Mouse (Mus musculus) lung, postnatal 14 days (tissue): ENCODE measurements around the gene Upf3a.
"Not testable (repeated sequence)": the region's sequence is repeated elsewhere in the genome, so short reads cannot be mapped to it uniquely, and the experiment has no call there.

Experiments used
- DNase-seq: peaks from one replicate; pipeline ENCODE4 v3.0.0; 2021

The Upf3a gene

DNA sequence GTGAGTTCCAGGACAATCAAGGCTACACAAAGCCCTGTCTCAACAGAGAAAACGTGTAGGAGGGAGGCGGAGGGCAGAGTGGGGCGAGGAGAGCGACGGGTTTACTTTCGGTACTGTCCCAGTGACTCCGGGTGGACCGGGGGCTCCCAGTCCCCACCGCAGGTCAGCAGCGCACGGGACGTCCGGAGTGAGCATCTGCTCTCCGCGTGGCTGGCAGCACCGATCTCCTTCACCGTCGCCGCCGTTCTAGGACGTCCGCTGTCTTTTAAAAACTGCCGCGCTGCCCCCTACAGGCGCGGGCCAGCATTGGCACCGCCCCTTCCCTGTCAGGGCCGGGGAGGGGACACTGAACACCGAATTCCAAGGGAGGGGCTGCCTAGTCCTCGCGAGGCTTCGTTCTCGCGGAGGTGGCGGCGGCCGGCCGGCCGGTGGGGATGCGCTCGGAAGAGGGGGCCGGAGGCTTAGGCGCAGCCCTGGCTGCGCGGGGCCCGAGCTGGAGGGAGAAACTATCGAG is at the start of gene Upf3a:
TSS of gene Upf3a (plus strand) at position 366 of the 514 bp plus-strand sequence.
- peak; percentile 91 for DNase-seq

DNA sequence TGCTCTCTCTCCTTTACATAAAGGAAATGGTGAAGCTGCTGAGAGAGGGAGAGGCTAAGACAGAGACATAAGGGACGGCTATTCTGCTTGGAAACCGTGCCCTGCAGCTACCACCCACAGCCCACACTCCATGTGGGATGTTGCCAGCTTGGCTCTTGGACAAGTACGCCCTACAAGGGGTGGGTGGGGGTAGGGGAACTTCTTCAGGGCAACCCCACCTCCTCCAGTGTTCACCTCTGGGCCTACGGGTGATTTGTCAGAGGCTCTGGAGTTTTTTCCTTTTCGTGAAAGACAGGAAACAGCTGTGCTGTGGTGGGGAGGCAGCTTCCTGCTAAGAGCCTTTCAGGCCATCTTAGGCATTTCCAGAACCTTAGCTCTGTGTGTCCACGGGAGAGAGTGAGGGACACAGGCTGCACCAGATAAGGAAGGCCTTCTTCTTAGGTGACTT is 45.1 kb upstream of the Upf3a start:
- peak; percentile 58 for DNase-seq

GRCm38 (mm10) chr8:13740817-13741613 is 44.4 kb upstream of the Upf3a start:
- DNase-seq, result no peak

DNA sequence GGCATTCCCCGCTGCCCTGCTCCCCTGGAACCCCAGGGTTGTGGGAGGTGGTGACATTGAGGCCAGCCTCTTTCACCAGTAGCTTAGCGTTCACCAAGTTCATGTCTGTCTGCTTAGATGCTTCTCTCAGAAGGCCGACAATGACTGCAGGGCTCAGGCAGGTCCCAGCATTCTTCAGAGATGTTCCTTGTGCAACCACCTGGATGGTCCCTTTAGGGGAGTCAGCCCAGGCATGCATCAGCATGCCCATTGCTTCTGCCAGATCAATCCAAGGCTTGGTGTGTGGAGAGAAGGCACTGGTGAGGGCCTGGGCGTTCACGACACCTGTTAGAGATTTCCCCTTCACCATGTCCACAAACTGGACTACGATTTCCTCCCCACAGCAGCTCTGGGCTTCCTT is 39.2 kb upstream of the Upf3a start:
- DNase-seq, result not testable (repeated sequence)

GRCm38 (mm10) chr8:13747626-13748025 is 37.8 kb upstream of the Upf3a start:
- no peak for DNase-seq

DNA sequence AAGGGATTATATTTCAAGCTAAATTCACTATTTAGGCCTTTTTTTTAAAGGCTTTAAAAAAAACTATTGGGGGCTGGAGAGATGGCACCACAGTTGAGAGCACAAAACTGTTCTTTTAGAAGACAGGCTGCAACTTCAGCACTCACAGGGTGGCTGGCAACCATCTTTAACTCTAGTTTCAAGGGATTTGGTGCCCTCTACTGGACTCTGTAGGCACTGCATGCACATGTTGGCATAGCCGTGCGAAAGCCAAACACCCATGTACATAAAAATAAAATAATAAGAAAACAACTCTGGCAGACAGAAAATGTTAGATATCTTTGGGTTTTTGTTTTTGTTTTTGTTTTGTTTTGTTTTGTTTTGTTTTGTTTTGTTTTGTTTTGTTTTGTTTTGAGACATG is 31.7 kb upstream of the Upf3a start:
- peak; percentile 87 for DNase-seq

DNA sequence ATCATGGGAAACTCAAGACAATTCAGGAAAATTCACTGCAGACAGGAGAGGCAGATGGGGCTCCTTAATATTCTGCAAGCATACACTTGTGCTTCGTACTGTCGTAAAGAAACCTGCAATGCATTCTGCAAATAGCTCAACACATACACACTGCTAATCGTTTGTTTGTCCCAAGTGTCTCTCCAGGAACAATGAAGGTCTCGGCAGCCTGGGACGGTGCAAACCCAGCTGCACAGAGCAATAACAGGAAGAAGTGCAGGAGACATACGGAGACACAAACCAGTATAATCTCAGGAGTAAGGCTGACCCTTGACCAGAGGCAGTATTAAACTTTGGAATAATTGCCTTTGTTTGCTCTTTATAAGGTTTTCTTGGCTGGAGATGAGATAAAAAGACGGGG is 28.9 kb upstream of the Upf3a start:
- DNase-seq, result no peak

- peak; percentile 93 for DNase-seq
These were observed 28.2 kb upstream of the Upf3a start, which contains the start of gene Cdc16 for GRCm38 (mm10) chr8:13756982-13757804. TSS of gene Cdc16 (plus strand) at chr8:13757676.

- peak; percentile 63 for DNase-seq
These were observed 27.3 kb upstream of the Upf3a start for GRCm38 (mm10) chr8:13757805-13758727.

GRCm38 (mm10) chr8:13769206-13769605 is 16.2 kb upstream of the Upf3a start:
- DNase-seq, result no peak

GRCm38 (mm10) chr8:13780536-13780935 is 4.9 kb upstream of the Upf3a start:
- DNase-seq, result no peak

GRCm38 (mm10) chr8:13785764-13786299 is 417 bp downstream of the Upf3a start:
- DNase-seq, result peak; percentile 99

DNA sequence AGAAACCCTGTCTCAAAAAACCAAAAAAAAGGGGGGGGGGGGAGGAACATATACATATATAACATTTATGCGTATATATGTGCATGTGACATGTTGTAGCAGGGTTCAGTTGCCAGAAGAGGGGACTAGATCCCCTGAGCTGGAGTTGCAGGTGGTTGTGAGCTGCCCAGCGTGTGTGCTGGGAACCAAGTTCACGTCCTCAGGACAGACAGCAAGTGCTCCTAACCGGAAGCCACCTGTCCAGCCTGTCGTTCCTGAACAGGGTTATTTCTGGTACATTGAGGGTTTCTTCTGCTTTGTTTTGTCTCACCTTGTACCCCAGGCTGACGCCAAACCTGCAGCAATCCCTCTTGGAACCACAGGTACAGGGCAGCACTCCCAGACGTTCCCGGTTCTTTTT is 4.2 kb downstream of the Upf3a start:
- DNase-seq, result no peak

DNA sequence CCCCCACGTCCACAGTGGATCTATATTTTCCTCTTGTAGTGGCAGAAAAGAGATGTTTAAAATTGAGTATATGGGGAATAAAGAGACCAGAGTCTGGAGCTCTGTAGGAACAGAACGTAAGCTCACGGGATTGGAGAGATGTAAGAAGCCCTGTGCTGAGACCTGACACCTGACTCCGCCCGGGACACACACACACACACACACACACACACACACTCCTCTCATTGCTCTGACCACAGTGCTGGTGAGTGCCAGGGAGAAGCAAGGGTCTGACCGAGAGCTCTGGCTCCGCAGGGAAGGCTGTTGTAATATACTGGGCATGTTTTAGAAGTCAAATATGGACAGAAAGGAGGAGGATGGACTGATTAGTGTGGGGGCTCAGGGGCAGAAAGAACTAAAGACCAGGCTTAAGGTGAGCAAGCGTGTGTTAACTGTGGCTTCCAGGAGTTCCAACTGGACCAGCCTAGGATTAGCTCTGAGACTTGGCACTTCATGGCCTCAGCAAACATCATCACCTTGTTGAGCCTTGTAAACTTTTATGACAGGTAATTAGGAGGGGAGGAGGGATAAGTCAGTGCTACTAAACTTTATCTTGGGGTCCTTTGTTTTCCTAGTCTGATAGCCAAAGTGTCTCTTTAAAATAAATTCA is 7.8 kb downstream of the Upf3a start:
- DNase-seq, result no peak

GRCm38 (mm10) chr8:13793746-13794101 is 8.3 kb downstream of the Upf3a start:
- DNase-seq, result no peak

DNA sequence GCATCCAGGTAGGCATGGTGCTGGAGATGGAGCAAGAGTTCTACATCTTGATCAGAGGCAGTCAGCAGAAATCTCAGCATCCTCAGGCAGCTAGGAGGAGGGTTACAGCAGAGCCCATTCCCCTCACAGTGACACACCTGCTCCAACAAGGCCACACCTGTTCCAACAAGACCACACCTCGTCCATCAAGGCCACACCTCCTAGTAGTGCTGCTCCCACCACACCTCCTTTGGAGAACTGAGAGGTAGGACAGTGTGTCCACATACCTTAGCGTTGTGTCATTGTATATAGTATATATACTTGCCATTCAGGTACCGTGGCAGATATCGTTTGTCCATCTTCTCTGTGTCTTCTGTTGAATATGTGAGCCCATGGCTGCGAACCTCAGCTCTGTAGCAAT is 12.3 kb downstream of the Upf3a start:
- no peak for DNase-seq

- no peak for DNase-seq
These were observed 14.2 kb downstream of the Upf3a start for GRCm38 (mm10) chr8:13799566-13799965.

- no peak for DNase-seq
These were observed 43.3 kb downstream of the Upf3a start for GRCm38 (mm10) chr8:13828598-13829172.

GRCm38 (mm10) chr8:13838289-13838688 is 52.9 kb downstream of the Upf3a start, which contains the start of gene AF366264:
TSS of gene AF366264 (minus strand) at chr8:13838389.
- not testable (repeated sequence) for DNase-seq

GRCm38 (mm10) chr8:13843286-13843685 is 57.9 kb downstream of the Upf3a start:
- DNase-seq, result not testable (repeated sequence)
